Mouse (Mus musculus) embryonic facial prominence, embryonic 14.5 days (tissue): ENCODE results near the gene Tspan8. TPM values are rescaled to one million over a fixed set of nuclear protein-coding genes. Genes with fewer than 3 reads are reported as not detected.

ENCODE experiments used
- ATAC-seq: fragments of 200-750 bp; cut with Nextera tagmentation; 2 replicates; pipeline ENCODE4 v1.8.0; 2017; ENCODE audit warnings: low read depth, moderate number of reproducible peaks, moderate TSS enrichment
- DNase-seq: peaks from one replicate; pipeline ENCODE4 v3.0.0-alpha.2; 2015; ENCODE audit warnings: low spot score
- H3K27ac ChIP-seq: fragments of 300-500 bp; sonication (generic); replicated peaks from 2 replicates; pipeline ENCODE4 v1.5.1; 2014; ENCODE audit warnings: low read depth, mild to moderate bottlenecking, low read length, moderate library complexity
- H3K27me3 ChIP-seq: fragments of 300-500 bp; sonication (generic); replicated peaks from 2 replicates; pipeline ENCODE4 v1.6.1; 2014; ENCODE audit warnings: low read length; ENCODE audit not compliant: control insufficient read depth, insufficient read depth
- H3K36me3 ChIP-seq: fragments of 300-500 bp; sonication (generic); 2 replicates; pipeline ENCODE4 v1.6.1; 2014; ENCODE audit warnings: low read length, mixed read lengths; ENCODE audit not compliant: control insufficient read depth, insufficient read depth
- H3K4me1 ChIP-seq: fragments of 300-500 bp; sonication (generic); 2 replicates; pipeline ENCODE4 v1.6.1; 2014; ENCODE audit warnings: antibody characterized with exemption, low read length; ENCODE audit not compliant: control insufficient read depth, insufficient read depth
- H3K4me2 ChIP-seq: fragments of 300-500 bp; sonication (generic); 2 replicates; pipeline ENCODE4 v1.6.1; 2014; ENCODE audit warnings: low read depth, mild to moderate bottlenecking, low read length, moderate library complexity, mixed read lengths
- H3K4me3 ChIP-seq: fragments of 300-500 bp; sonication (generic); 2 replicates; pipeline ENCODE4 v1.5.1; 2014; ENCODE audit warnings: low read depth, mild to moderate bottlenecking, low read length
- H3K9ac ChIP-seq: fragments of 300-500 bp; sonication (generic); 2 replicates; pipeline ENCODE4 v1.6.1; 2014; ENCODE audit warnings: low read depth, mild to moderate bottlenecking, low read length, moderate library complexity, mixed read lengths
- H3K9me3 ChIP-seq: fragments of 300-500 bp; sonication (generic); 2 replicates; pipeline ENCODE4 v1.6.1; 2016; ENCODE audit warnings: low read length; ENCODE audit not compliant: control insufficient read depth
- WGBS: fragments of 180-500 bp; shearing (Covaris S2); extraction: QIAGEN DNeasy Blood & Tissue Kit; methylation state at CpG from one replicate; pipeline ENCODE4 v1.1.7; 2014; 5-methylcytosine and 5-hydroxymethylcytosine counted together
- polyA plus RNA-seq: library from polyadenylated mRNA; unstranded; fragments of >200 nt; fragmentation: Nextera tagmentation; extraction: Ambion mirVana; gene quantifications from 2 replicates; pipeline ENCODE4 v1.2.1, GENCODE M21; 2014

The Tspan8 gene
- polyA plus RNA-seq, 1 experiment from 2014 or later, result 6.3 TPM

DNA sequence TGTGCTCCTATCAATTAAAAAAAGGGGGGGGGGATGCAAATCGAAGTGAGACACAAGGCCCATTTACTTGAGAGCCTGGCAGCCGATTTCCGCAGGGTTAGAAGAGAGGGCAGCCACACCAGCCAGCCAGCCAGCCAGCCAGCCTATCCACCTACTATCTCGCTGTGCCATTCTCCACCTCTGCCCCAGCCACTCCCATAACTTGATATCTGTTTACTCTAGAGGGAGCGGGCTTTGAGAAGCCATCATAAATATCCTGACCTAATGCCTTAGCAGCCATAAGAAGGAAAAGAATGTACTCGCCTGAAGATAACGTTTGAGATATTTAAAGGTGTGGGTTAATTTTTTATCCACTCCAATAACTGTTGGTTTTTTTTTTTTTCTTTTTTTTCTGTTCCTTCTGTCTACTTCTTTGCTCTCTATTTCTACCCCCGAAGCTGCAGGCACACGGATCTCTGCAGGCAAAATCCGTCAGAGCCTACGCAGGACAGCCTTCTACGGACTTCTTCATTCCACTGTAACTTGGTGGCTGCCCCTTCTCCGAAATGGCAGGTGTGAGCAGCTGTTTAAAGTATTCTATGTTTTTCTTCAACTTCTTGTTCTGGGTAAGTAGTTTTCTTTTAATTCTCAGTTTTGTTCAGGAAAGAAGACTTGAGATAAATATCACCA lies 558 bp downstream of the Tspan8 start:
- no peak overlapping the region for H3K9ac ChIP-seq
- no peaks in the 10 kb centered on the region for H3K4me1 ChIP-seq
- DNase-seq (no peak), ATAC-seq (no peak)
- H3K27ac ChIP-seq, result peak overlapping the region; percentile 28; the same call in 1 of the 2 replicates
- no peak overlapping the region for H3K4me2 ChIP-seq
- 48% methylated on average over 13 of the region's 13 CpGs for WGBS
- H3K36me3 ChIP-seq, result no peaks in the 10 kb centered on the region
- H3K4me3 ChIP-seq, result no peak overlapping the region
- no peaks in the 10 kb centered on the region for H3K27me3 ChIP-seq
- no peaks in the 10 kb centered on the region for H3K9me3 ChIP-seq

DNA sequence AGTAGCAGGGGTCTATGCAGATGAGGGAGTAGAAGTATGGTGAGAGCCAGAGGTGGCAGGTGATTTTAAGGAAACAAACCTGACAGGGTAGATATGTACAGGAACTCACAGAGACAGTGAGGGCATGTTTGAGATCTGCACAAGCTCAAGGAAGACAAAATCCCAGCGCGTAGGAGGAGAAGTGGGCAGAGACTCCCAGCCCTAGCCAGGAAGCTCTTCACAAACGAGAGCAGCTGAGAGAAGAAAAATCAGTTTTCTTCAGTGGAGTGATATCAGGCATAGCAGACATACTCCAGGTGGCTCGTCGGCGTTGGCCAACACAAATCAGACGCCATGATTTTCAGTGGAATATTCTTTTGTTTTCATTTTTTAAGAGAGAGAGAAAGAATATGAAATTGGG lies 8.7 kb downstream of the Tspan8 start:
- WGBS, result 84% methylated on average over 7 of the region's 7 CpGs
- H3K27ac ChIP-seq, result no peak overlapping the region
- no peaks in the 10 kb centered on the region for H3K9me3 ChIP-seq
- H3K4me3 ChIP-seq, result no peak overlapping the region
- no peaks in the 10 kb centered on the region for H3K27me3 ChIP-seq
- H3K4me1 ChIP-seq, result no peaks in the 10 kb centered on the region; the same call in 1 of the 2 replicates
- no peaks in the 10 kb centered on the region for H3K36me3 ChIP-seq
- ATAC-seq (no peak), DNase-seq (no peak)
- no peak overlapping the region for H3K4me2 ChIP-seq
- H3K9ac ChIP-seq, result no peak overlapping the region

DNA sequence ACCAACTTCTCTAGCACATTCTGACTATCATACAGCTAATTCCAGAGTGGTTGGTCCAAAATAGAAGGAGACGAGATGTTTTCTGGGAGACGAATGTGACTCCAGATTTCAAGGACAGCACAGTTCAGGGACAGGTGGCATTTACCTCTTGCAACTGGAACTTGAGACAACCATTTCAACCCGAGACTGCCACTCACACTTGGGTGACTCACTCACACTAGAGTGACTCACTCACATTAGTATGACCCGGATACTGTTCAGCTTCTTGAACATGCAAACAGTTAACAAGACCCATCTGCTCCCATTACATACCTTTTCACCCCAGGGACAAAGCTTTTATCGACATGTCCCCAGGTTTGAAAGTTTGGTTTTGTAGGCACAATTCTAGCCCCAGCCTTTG lies 12.2 kb downstream of the Tspan8 start:
- ATAC-seq (no peak), DNase-seq (no peak)
- H3K4me3 ChIP-seq, result no peak overlapping the region
- H3K36me3 ChIP-seq, result no peaks in the 10 kb centered on the region
- H3K27ac ChIP-seq, result no peak overlapping the region
- peaks cover 6% of the 10 kb centered on the region for H3K4me1 ChIP-seq
- no peaks in the 10 kb centered on the region for H3K27me3 ChIP-seq
- 76% methylated on average over 5 of the region's 5 CpGs for WGBS
- no peak overlapping the region for H3K9ac ChIP-seq
- no peak overlapping the region for H3K4me2 ChIP-seq
- H3K9me3 ChIP-seq, result no peaks in the 10 kb centered on the region

DNA sequence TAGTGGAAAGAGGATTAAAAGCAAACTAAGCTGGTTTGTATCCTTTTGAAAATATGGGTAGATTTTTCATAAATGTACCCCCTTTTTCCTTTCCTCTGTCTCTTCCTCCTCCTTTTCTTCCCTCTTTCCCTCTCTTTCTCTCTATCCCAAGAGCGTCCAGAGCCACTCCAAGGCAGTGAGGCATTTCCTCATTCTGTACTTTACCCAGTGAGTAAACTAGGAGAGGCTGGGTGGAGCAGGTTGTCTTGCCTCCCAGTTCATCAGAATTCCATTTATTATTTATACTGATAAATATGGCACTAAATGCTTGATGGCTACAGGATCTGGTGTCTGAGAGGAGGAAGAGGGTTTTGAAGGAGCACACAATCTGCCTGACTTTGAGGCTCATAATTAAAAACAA lies 13.1 kb downstream of the Tspan8 start:
- DNase-seq, result no peak
- WGBS, result 81% methylated on average over 1 of the region's 1 CpGs

DNA sequence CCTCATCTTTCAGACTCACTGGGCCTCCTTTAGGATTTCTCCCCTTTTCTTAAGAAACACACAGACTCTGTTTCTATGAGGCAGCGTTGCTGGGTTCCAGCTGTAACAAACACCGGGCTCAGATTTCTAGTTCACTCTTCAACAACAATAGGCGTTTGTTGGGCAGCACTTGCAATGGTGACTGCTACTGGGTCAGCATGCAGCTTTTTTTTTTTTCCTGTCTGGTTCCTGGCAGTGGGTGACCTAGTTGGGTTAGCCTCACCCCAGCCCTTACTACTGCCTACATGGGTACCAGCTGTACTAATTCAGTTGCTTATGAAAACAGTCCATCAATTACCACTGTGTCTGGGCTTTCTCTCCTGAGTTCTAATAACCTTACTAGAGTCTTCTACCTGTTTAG lies 14.1 kb downstream of the Tspan8 start:
- 26% methylated on average over 3 of the region's 3 CpGs for WGBS
- ATAC-seq, result no peak
- DNase-seq, result no peak

More for the DNA sequence above, 13.1 kb downstream of the Tspan8 start:
- Histone ChIP-seq H3K4me2 (no peak overlapping the region), H3K36me3 (no peaks in the 10 kb centered on the region), H3K4me3 (no peak overlapping the region), H3K9ac (no peak overlapping the region), H3K27ac (no peak overlapping the region), H3K4me1 (peaks cover 7% of the 10 kb centered on the region), H3K9me3 (no peaks in the 10 kb centered on the region), H3K27me3 (no peaks in the 10 kb centered on the region)
- ATAC-seq, result no peak

DNA sequence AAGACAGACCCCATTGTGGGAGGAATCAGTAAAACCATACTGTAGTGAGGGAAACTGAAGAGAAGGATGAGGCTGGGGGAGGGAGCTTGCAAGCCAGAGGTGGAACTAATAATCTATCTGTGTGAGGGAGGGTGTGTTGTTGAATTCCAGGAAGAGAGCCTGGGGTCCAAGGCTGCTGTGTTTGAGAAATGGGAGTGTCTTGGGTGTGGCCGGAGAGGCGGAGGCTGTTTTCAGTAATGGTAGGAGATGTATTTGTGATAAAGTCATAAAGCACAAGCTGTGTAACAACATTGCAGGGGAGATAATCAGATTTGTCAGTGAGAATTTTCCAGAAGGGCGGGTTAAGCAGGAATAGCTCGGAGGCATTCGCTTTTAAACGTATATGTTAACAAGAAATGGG lies 17.4 kb downstream of the Tspan8 start:
- Histone ChIP-seq H3K4me3 (no peak overlapping the region), H3K36me3 (no peaks in the 10 kb centered on the region), H3K4me1 (peaks cover 7% of the 10 kb centered on the region), H3K4me2 (no peak overlapping the region), H3K27me3 (no peaks in the 10 kb centered on the region), H3K9me3 (no peaks in the 10 kb centered on the region), H3K27ac (no peak overlapping the region), H3K9ac (no peak overlapping the region)
- 0 out of 2 replicates have a peak, but pooled peaks have one; percentile 22 for ATAC-seq
- 67% methylated on average over 6 of the region's 6 CpGs for WGBS
- peak; percentile 27 for DNase-seq

More for the DNA sequence above, 14.1 kb downstream of the Tspan8 start:
- no peak overlapping the region for H3K9ac ChIP-seq
- no peak overlapping the region for H3K4me2 ChIP-seq
- no peak overlapping the region for H3K4me3 ChIP-seq
- no peaks in the 10 kb centered on the region for H3K36me3 ChIP-seq
- no peaks in the 10 kb centered on the region for H3K9me3 ChIP-seq
- no peak overlapping the region for H3K27ac ChIP-seq
- H3K27me3 ChIP-seq, result no peaks in the 10 kb centered on the region
- H3K4me1 ChIP-seq, result peaks cover 7% of the 10 kb centered on the region

DNA sequence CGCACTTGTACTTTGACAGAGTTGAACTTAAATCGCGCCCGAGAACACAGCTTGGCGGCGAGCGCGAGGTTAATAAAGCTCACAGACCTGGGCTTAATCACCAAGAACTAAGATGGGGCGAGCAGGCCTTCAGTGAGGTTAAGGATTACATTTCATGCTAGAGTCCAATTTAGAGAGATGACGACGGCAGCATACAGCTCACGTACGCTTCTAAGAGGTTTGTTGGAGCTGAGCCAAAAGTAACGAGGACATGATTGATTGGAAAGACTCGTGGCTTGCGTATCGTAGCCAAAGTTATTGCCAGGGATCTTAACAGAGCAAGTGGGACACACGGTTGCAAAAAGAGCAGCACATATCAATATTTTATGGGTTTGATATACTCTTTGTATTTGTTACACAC lies 30.3 kb downstream of the Tspan8 start:
- Histone ChIP-seq H3K9ac (no peak overlapping the region), H3K4me2 (peak overlapping the region; percentile 39), H3K4me1 (peaks cover 7% of the 10 kb centered on the region; the same call in 1 of the 2 replicates), H3K27ac (no peak overlapping the region), H3K9me3 (no peaks in the 10 kb centered on the region), H3K36me3 (no peaks in the 10 kb centered on the region), H3K27me3 (no peaks in the 10 kb centered on the region), H3K4me3 (no peak overlapping the region; the same call in 1 of the 2 replicates)
- ATAC-seq (0 out of 2 replicates have a peak, but pooled peaks have one; percentile 33), DNase-seq (peak; percentile 63)
- WGBS, result 37% methylated on average over 18 of the region's 18 CpGs

DNA sequence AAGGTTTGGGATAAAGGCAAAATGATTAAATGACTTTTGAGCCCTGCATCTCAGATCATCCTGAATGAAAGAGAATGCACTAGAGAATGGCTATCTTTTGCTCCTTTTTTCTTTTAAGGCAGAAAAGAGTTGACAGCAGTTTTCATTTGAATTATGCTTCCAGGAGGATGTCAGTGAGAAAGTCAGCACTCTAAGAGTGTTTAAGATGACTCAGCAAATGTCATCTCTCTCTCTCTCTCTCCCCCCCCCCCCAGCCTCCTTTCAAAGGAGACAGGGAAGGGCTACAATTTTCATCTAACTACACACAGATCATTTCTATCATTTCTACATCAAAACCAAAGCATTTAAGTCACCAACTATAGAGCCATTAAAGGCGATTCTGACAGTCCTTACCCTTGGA lies 31.9 kb downstream of the Tspan8 start:
- no peak for DNase-seq
- Histone ChIP-seq H3K9me3 (no peaks in the 10 kb centered on the region), H3K4me3 (no peak overlapping the region), H3K36me3 (no peaks in the 10 kb centered on the region), H3K4me1 (peaks cover 7% of the 10 kb centered on the region; the same call in 1 of the 2 replicates), H3K9ac (no peak overlapping the region), H3K27me3 (no peaks in the 10 kb centered on the region), H3K4me2 (no peak overlapping the region), H3K27ac (no peak overlapping the region)
- ATAC-seq, result no peak
- WGBS, result 78% methylated on average over 1 of the region's 1 CpGs
